Mouse (Mus musculus): ENCODE data around the gene Rpl26. TPM values are rescaled to one million over a fixed set of nuclear protein-coding genes. Genes with fewer than 3 reads are reported as not detected.

The Rpl26 gene
- polyA plus RNA-seq, 1 experiment from 2014 or later = 640 TPM

DNA sequence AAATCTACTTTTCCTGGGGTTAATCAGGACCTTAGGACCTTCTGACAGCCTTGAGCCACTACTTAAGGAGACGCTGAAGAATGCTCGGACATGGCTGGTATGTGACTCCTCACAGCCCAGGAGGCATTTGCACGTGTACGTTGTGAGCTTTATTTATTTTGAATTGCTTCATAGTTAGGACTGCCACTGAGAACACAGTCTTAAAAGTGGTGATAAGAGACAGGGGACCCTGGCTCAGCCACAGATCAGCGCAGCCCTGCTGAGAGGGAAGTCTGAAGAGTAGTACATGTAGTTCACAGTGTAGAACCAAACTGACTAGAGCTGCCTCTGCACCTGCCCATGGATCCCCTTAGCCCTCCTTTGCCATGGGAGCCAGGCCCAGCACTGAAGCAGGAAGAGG lies 9.6 kb upstream of the Rpl26 start:
- H3K36me3 ChIP-seq = no peaks in the 10 kb centered on the region
- H3K4me1 ChIP-seq (replicated peaks) = peaks cover 13% of the 10 kb centered on the region
- no peak; the same call in 1 of the 2 replicates for ATAC-seq (ENCODE audit: insufficient number of reproducible peaks, low FRiP score)
- no peak overlapping the region for H3K4me3 ChIP-seq
- no peak overlapping the region for H3K4me2 ChIP-seq
- H3K27ac ChIP-seq (ENCODE audit: poor library complexity, severe bottlenecking) = 0 out of 2 replicates have a peak overlapping the region, but pooled peaks have one; percentile 10
- H3K9me3 ChIP-seq (replicated peaks) = no peaks in the 10 kb centered on the region
- no peak overlapping the region for H3K9ac ChIP-seq
- 0 out of 2 replicates have a peak, but pooled peaks cover 4% of the 10 kb centered on the region for H3K27me3 ChIP-seq (replicated peaks)
- 59% methylated on average over 5 of the region's 5 CpGs for WGBS

DNA sequence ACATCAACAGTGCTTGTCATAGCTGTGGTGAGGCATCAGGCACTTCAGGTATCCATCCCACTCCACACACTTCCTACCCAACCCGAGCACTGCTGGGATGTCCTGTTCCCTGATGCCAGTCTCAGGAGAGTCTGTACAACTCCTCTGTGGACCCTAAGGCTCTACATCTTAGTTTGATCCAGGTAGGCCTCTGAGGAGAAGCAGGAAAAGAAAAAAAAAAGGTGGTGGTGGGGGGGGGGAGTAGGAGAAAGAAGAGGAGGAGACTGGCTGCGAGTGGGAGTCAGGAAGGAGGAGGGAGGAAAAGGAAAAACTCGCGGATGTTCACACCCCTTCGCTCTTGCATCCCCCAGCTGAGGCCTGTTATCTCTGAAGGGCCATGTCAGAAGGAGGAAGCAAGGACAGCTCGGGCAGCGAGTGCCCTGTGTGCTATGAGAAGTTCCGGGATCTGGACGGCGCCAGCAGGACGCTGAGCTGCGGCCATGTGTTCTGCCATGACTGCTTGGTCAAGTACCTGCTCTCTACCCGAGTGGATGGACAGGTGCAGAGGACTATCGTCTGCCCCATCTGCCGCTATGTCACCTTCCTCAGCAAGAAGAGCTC lies 9.1 kb upstream of the Rpl26 start:
- peak; percentile 61 for ATAC-seq (ENCODE audit: insufficient number of reproducible peaks, low FRiP score)
- 29% methylated on average over 14 of the region's 15 CpGs for WGBS
- Histone ChIP-seq H3K4me1 (replicated peaks) (peaks cover 13% of the 10 kb centered on the region), H3K36me3 (no peaks in the 10 kb centered on the region), H3K4me3 (no peak overlapping the region), H3K9me3 (replicated peaks) (no peaks in the 10 kb centered on the region), H3K9ac (peak overlapping the region; percentile 31; the same call in 1 of the 2 replicates), H3K27ac (ENCODE audit: poor library complexity, severe bottlenecking) (peak overlapping the region; percentile 25; the same call in 1 of the 2 replicates), H3K27me3 (replicated peaks) (0 out of 2 replicates have a peak, but pooled peaks cover 4% of the 10 kb centered on the region), H3K4me2 (peak overlapping the region; percentile 43)

DNA sequence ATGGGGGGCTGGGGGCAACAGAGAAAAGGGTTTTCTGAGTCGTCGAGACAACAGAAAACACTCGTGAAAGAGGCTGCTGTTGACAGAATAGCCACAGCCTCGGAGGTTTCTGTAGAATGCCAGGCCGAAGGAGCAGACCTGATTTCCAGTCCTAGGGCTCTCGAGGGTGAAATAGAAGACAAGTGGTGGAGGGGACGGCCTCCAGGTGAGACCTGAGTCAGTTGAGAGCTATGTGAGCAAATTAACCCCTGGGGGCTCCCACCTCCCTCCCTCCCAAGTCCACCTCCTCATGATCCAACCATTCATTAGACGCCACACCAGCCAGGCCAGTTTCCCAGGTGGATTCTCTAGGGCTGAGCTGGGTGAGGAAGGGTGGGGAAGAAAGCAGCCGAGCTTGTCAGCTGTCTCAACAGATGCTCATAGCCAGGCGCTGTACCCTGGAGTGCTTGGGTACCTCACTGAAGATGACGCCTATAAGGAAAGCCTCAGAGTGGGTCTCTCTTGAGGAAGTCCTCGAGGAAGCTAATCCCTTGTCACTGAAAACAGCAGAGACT lies 7.4 kb upstream of the Rpl26 start:
- no peak overlapping the region for H3K4me3 ChIP-seq
- no peak overlapping the region for H3K9ac ChIP-seq
- no peak for ATAC-seq (ENCODE audit: insufficient number of reproducible peaks, low FRiP score)
- H3K27me3 ChIP-seq (replicated peaks) = 0 out of 2 replicates have a peak, but pooled peaks cover 4% of the 10 kb centered on the region
- no peak overlapping the region for H3K27ac ChIP-seq (ENCODE audit: poor library complexity, severe bottlenecking)
- H3K36me3 ChIP-seq = no peaks in the 10 kb centered on the region
- no peaks in the 10 kb centered on the region for H3K9me3 ChIP-seq (replicated peaks)
- 64% methylated on average over 12 of the region's 12 CpGs for WGBS
- no peak overlapping the region for H3K4me2 ChIP-seq
- H3K4me1 ChIP-seq (replicated peaks) = peaks cover 13% of the 10 kb centered on the region

DNA sequence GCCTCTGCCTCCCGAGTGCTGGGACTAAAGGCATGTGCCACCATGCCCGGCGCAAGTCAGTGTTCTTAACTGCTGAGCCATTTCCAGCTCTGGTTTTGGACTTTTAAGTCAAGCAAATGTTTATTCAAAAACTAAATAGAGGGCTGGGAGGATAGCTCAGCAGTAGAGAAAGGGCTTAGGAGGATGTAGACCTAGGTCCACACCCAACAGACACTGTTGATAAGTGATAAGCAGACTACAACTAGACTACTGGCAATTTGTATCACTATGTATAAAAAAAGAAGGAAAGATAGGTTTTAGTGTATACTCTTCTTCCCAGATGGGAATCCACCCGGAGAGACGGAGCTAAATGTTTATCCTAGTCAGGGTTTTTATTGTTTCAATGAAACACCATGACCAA lies 5.1 kb upstream of the Rpl26 start:
- Histone ChIP-seq H3K9me3 (replicated peaks) (no peaks in the 10 kb centered on the region), H3K27me3 (replicated peaks) (0 out of 2 replicates have a peak, but pooled peaks cover 4% of the 10 kb centered on the region), H3K4me1 (replicated peaks) (peaks cover 18% of the 10 kb centered on the region), H3K9ac (no peak overlapping the region), H3K4me3 (no peak overlapping the region), H3K27ac (ENCODE audit: poor library complexity, severe bottlenecking) (no peak overlapping the region), H3K36me3 (no peaks in the 10 kb centered on the region), H3K4me2 (no peak overlapping the region)
- 76% methylated on average over 5 of the region's 5 CpGs for WGBS
- ATAC-seq (ENCODE audit: insufficient number of reproducible peaks, low FRiP score) = no peak

DNA sequence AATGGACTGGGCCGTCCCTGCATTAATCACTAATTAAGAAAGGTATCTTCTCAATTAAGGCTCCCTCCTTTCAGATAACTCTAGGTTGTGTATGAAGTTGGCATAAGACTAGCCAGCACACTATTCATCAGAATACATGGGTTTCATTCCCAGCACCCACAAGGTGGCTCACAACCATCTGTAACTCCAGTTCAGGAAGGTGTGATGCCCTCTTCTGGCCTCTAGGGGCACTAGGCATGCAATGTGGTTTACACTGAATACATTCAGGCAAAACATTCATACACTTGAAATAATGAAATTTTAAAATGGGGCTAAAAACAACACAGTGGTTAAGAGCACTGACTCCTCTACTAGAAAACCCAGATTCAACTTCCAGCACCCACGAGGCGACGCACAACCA lies 4.3 kb upstream of the Rpl26 start:
- Histone ChIP-seq H3K4me1 (replicated peaks) (peaks cover 14% of the 10 kb centered on the region), H3K9me3 (replicated peaks) (no peaks in the 10 kb centered on the region), H3K27me3 (replicated peaks) (0 out of 2 replicates have a peak, but pooled peaks cover 4% of the 10 kb centered on the region), H3K27ac (ENCODE audit: poor library complexity, severe bottlenecking) (no peak overlapping the region), H3K4me3 (no peak overlapping the region), H3K9ac (no peak overlapping the region), H3K36me3 (no peaks in the 10 kb centered on the region), H3K4me2 (no peak overlapping the region)
- WGBS = 51% methylated on average over 4 of the region's 4 CpGs
- no peak for ATAC-seq (ENCODE audit: insufficient number of reproducible peaks, low FRiP score)

DNA sequence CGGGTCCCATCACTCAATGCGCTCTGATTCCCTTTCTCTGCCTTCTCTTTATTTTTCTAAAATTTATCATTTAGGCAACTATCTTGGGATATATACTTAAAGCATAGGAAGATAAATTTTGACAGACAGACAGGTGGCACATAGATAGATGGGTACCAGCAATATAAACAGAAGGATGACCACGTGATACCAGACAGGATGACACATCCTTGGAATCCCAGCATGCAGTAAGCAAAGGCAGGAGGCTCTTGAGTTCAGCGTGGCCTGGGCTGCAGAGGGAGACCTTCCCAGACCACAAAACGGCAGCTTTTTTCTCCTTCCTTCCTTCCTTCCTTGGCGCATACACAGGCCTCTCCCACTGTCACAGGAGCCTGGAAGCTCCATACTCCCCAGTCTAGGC lies 3.5 kb upstream of the Rpl26 start:
- H3K4me1 ChIP-seq (replicated peaks) = peaks cover 13% of the 10 kb centered on the region
- peaks cover 5% of the 10 kb centered on the region for H3K36me3 ChIP-seq
- H3K9me3 ChIP-seq (replicated peaks) = no peaks in the 10 kb centered on the region
- WGBS = 64% methylated on average over 6 of the region's 6 CpGs
- no peak overlapping the region for H3K9ac ChIP-seq
- 0 out of 2 replicates have a peak, but pooled peaks cover 3% of the 10 kb centered on the region for H3K27me3 ChIP-seq (replicated peaks)
- no peak overlapping the region for H3K4me2 ChIP-seq
- no peak for ATAC-seq (ENCODE audit: insufficient number of reproducible peaks, low FRiP score)
- H3K27ac ChIP-seq (ENCODE audit: poor library complexity, severe bottlenecking) = no peak overlapping the region
- H3K4me3 ChIP-seq = no peak overlapping the region

DNA sequence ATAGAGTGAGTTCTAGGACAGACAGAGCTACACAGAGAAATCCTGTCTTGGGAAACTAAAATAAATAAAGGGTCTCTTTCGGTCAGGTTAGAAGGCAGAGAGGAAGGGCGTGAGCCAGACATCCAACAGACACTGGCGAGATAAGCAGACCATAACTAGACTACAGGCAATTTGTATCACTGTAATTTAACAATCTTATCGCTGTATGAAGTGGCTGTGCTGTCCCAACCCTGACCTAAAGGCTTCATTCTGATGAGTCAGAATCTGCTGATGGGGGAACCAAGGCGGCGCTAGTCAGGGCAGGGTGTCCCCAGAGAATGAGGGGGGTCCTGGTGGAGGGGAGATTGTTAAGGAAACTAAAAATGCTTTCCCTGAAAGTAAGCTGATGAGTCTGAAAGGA lies 2.6 kb upstream of the Rpl26 start:
- no peak overlapping the region for H3K9ac ChIP-seq
- no peaks in the 10 kb centered on the region for H3K27me3 ChIP-seq (replicated peaks)
- H3K27ac ChIP-seq (ENCODE audit: poor library complexity, severe bottlenecking) = no peak overlapping the region
- H3K9me3 ChIP-seq (replicated peaks) = no peaks in the 10 kb centered on the region
- H3K4me3 ChIP-seq = no peak overlapping the region
- H3K36me3 ChIP-seq = peaks cover 15% of the 10 kb centered on the region
- 62% methylated on average over 6 of the region's 6 CpGs for WGBS
- ATAC-seq (ENCODE audit: insufficient number of reproducible peaks, low FRiP score) = no peak
- peaks cover 15% of the 10 kb centered on the region for H3K4me1 ChIP-seq (replicated peaks)
- H3K4me2 ChIP-seq = no peak overlapping the region

DNA sequence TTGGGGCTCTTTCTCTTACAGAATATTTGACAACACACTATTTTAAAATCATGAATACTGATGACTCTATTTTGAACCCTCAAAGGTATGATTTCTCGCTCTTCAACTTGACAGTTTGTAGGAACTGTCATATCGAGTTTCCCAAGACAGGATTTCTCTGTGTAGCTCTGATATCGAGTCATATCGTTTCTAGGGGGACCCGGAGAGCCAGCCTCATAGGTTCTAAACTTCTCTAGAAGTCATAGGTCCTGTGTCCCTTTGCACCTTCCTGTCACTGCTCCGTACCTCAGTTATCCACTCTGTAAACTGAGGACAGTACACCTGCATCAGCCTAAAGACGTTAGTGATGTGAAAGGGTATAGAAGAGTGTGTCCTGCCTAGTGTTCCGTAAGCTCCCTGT lies 1.6 kb upstream of the Rpl26 start:
- no peak overlapping the region for H3K4me3 ChIP-seq
- H3K4me2 ChIP-seq = no peak overlapping the region
- peaks cover 15% of the 10 kb centered on the region for H3K4me1 ChIP-seq (replicated peaks)
- WGBS = 84% methylated on average over 8 of the region's 8 CpGs
- H3K27ac ChIP-seq (ENCODE audit: poor library complexity, severe bottlenecking) = no peak overlapping the region
- H3K36me3 ChIP-seq = peaks cover 25% of the 10 kb centered on the region
- no peak for ATAC-seq (ENCODE audit: insufficient number of reproducible peaks, low FRiP score)
- no peaks in the 10 kb centered on the region for H3K27me3 ChIP-seq (replicated peaks)
- no peak overlapping the region for H3K9ac ChIP-seq
- no peaks in the 10 kb centered on the region for H3K9me3 ChIP-seq (replicated peaks)

DNA sequence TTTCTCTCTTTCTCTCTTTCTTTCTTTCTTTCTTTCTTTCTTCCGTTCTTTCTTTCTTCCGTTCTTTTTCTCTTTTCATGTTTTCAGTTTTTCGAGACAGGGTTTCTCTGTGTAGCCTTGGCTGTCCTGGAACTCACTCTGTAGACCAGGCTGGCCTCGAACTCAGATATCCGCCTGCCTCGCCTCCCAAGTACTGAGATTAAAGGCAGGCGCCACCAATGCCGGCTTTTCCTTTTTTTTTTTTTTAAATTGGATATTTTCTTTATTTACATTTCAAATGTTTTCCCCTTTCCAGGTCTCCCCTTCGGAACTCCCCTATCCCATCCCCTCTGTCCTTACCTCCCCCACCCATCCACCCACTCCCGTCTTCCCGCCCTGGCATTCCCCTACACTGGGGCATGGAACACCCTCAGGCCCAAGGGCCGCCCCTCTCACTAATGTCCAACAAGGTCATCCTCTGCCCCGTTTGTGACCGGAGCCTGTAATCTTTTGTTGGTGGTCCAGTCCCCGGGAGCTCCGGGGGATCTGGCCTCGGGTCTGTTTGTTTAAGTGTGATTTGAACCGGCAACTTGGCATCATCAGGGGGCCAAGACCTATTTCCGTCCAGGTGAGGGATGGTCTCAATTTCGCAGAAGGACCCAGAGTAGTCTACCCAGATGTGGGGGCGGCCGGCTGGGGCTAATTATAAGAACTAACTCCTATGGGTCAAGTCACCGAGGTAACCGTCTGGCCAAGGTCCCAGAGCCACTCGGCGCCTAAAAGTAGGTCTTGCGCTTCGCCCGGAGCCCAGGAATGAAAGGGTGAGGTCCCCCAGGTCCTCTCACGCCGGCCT lies 648 bp upstream of the Rpl26 start:
- no peaks in the 10 kb centered on the region for H3K9me3 ChIP-seq (replicated peaks)

DNA sequence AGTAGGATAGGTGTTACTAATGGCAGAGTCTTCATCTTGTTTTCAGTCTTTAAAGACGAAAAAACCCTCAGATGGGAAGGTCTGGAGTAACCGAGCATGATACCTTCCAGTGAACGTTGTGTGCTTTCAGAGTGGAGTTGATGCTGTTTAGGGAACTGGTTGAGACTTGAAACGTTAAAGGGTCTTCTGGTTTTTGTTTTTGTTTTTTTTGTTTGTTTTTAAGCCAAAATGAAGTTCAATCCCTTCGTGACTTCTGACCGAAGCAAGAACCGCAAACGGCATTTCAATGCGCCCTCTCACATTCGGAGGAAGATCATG lies 623 bp downstream of the Rpl26 start:
- Histone ChIP-seq H3K27me3 (replicated peaks) (no peaks in the 10 kb centered on the region), H3K4me2 (peak overlapping the region; percentile 88), H3K4me3 (peak overlapping the region; percentile 78), H3K9ac (peak overlapping the region; percentile 93), H3K4me1 (replicated peaks) (peaks cover 15% of the 10 kb centered on the region), H3K36me3 (peaks cover 46% of the 10 kb centered on the region), H3K9me3 (replicated peaks) (no peaks in the 10 kb centered on the region), H3K27ac (ENCODE audit: poor library complexity, severe bottlenecking) (peak overlapping the region; percentile 94)
- under 1% methylated on average over 10 of the region's 10 CpGs for WGBS
- no peak for ATAC-seq (ENCODE audit: insufficient number of reproducible peaks, low FRiP score)

More for the DNA sequence above, 648 bp upstream of the Rpl26 start:
- Histone ChIP-seq H3K27me3 (replicated peaks) (no peaks in the 10 kb centered on the region), H3K4me3 (peak overlapping the region; percentile 78), H3K4me1 (replicated peaks) (peaks cover 15% of the 10 kb centered on the region), H3K27ac (ENCODE audit: poor library complexity, severe bottlenecking) (no peak overlapping the region), H3K9ac (peak overlapping the region; percentile 58), H3K36me3 (peaks cover 33% of the 10 kb centered on the region), H3K4me2 (peak overlapping the region; percentile 77)
- ATAC-seq (ENCODE audit: insufficient number of reproducible peaks, low FRiP score) = peak; percentile 22
- WGBS = 25% methylated on average over 31 of the region's 31 CpGs

DNA sequence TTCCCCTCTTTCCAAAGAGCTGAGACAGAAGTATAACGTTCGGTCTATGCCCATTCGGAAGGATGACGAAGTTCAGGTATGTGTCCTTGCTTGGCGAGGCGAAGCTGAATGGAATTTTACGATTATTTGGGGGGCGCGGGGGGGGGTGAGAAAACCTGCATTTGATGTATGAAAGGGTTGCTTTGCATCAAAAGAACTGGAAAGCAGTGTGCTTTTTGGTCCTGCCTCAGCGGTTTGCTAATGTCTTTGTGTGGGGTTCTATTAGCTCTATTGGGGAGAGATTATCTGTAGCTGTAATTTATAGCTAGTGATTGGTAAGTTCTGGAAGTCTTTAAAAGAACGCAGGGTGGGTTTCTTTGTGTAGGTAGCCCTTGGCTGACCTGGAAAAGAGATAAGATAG lies 984 bp downstream of the Rpl26 start:
- H3K27ac ChIP-seq (ENCODE audit: poor library complexity, severe bottlenecking) = 0 out of 2 replicates have a peak overlapping the region, but pooled peaks have one; percentile 28
- H3K4me1 ChIP-seq (replicated peaks) = peaks cover 15% of the 10 kb centered on the region
- H3K27me3 ChIP-seq (replicated peaks) = no peaks in the 10 kb centered on the region
- peaks cover 50% of the 10 kb centered on the region for H3K36me3 ChIP-seq
- peak overlapping the region; percentile 88 for H3K4me2 ChIP-seq
- H3K9me3 ChIP-seq (replicated peaks) = no peaks in the 10 kb centered on the region
- no peak for ATAC-seq (ENCODE audit: insufficient number of reproducible peaks, low FRiP score)
- peak overlapping the region; percentile 93 for H3K9ac ChIP-seq
- WGBS = 2% methylated on average over 11 of the region's 11 CpGs
- H3K4me3 ChIP-seq = peak overlapping the region; percentile 78

Measured in heart, embryonic 12.5 days (tissue).